Mouse (Mus musculus) right cerebral cortex, postnatal 10 days (tissue): ENCODE results near the gene Foxa3.

ENCODE experiments used
- DNase-seq, 2 experiments: peaks; one replicate each; pipeline ENCODE4 v3.0.0; 2021; ENCODE audit warnings: low spot score in 2 of 2

Gene Foxa3

DNA sequence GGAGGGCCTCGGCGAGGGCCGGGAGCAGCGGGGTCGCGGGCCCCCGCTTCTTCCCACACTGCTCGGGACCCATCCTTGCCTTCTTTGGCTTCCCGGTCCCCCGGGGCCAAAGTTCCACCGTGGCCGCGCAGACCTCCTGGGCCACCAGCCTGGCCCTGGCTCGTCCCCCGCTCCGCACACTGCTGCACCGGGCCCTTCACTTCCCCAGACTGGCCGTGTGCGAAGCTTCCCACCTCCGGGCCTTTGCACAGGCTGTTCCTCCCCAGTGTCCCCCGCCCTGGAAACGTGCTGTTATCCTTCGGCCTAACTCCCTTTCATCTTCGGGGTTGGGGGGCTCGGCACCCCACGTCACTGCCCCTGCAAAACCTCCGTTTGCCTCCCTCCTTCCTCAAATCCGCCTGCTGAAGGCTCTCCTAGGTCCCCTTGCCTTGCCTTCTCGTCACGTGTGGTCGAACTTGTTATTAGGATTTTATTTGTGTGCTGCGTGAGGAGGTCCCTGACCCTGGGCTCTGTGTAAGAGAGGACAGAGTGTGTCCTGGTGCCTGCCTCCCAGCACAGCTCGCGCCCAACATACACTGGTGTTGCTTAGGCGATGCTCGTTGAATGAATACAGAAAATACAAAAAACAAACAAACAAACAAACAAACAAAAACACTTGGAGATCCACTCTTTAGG, 1.4 kb upstream of the Foxa3 start:
- DNase-seq = peak; percentile 53 to 57

DNA sequence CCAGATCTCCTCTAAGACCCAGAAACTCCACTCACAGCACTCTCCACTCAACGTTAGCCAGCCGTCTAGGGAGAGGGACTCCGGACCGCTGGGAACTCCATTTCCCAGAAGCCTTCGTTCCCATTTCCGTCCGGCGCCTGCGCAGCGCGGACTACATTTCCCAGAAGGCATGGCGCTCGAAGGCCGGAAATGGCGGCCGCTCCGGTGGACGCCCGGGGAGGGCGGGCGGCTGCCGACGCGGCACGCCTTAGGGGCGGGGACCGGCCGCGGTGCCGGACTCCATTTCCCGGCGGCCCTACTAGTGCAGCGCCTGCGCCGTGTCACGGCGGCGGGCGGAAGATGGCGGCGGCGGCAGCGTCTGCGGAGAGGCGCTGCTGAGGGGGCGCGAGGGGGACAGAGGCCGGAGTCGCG, 763 bp upstream of the Foxa3 start, which contains the start of gene Sympk:
Gene Sympk, plus strand, starts transcription at position 282 of the 411 bp plus-strand sequence.
- peak; percentile 97 for DNase-seq

DNA sequence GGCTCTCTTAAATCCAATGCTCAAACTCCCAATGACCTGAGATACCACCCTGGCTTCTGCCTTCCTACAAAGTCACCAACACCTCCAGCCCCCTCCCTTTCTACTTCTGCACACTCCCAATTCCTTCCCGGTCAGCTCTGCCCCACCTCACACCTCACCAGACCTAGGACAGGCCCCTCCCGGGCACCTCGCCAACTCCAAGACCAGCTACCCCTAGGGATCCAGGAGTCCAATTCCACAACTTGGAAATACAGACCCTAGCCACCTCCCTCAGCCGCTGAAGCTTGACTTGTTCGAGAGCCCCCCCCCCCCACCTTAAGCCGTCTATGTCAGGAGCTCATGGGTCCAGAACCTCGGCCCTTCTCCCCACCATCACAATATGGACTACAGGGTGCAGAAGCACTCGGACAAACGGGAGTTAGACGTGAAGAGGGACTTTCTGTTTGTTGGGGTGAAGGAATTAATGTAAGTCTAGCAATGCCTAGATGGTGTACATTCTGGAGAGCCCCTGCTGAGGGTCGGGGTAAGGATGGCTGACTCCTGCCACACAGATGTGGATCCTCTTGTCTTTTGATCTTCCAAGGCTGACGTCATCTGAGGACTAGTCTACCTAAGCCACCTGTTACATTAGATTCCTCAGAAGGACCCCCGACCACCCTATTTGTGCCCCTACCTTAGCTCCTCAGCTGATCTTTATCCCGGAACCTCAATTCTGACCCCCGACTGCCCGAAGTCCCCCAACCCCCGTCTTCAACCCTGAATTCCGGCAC, 964 bp downstream of the Foxa3 start:
- DNase-seq = no peak

DNA sequence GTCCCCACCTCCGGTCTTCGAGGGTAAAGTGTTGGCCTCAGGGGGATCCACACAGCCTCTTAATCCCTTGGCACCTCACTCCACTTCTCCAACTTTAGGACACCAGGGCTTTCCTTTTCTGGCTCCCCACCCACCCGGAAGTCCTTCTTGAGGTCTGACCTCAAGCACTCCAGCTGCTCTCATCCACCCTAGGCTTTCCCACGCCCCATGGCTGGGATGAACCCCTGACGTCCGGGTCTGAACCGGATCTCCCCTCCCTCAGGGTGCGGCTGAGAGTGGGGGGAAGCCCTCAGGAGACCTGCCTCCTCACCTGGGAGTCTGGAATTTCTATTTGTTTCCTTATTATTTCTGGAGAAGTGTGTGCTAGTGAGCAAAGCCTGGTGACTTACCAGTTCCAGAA, 2.3 kb downstream of the Foxa3 start:
- no peak for DNase-seq

DNA sequence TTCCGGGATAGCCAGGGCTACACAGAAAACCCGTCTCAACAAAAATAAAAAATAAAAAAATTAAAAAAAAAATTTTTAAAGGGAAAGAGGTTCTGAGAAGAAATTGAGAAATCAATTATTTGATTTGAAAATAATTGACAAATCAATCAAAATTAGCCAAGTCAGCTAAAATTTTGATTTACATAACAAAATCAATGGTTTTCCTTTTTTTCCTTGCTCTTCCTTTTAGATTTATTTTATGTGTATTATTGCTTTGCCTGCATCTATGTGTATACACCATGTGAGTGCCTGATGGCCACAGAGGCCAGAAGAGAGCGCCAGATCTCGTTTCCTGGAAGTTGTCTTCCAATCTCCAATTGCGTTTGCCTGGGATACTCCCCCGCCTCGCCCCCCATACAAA, 5.4 kb downstream of the Foxa3 start:
- no peak for DNase-seq

DNA sequence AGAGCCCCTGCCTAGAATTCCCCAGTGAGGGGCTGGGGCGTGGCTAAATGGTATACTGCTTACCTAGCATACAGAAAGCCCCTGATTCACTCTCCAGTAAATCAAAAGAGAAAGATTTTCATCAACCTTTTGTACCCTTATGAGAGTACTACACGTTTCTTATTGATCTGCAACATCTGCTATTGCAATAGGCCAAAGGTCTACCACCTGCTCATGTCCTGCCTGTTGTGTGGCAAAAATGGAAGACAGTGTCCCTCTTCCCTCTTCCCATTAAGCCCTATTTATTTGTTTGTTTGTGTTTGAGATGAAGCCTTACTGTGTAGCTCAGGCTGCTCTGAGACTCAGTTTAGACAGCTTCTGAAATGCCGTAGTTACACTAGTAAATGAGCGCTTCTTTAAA, 7.3 kb downstream of the Foxa3 start:
- DNase-seq = no peak

DNA sequence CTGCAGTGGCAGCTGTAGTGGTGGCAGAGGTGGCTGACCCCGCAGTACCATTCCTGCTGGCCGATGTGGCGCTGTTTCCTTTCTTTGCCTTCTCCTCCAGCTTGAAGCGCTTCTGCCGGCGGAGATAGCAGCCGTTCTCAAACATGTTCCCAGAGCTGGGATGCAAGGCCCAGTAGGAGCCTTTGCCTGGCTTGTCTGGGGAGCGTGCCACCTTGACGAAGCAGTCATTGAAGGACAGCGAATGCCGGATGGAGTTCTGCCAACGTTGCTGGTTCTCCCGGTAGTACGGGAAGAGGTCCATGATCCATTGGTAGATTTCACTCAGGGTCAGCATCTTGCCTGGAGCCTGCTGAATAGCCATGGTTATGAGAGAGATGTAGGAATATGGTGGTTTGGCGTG, 8.9 kb downstream of the Foxa3 start:
- DNase-seq = no peak

DNA sequence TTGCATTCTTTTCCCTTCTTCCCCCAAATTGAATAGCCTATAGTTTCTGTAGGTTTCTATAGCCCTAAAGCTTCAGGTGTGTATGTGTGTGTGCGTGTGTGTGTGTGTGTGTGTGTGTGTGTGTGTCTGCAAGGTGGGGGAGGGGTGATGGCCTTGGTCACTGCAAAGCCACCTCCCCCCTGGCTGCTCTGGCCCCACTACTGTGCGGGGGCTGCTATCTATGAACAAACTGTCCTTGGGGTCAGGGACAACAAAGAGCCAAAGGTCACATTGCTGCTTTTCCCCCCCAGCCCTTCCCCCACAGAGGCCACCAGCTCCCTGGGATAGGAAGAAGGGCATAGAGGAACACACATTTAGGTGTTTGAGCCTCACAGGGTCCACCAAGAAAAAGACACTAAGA, 10.5 kb downstream of the Foxa3 start:
- DNase-seq = no peak

DNA sequence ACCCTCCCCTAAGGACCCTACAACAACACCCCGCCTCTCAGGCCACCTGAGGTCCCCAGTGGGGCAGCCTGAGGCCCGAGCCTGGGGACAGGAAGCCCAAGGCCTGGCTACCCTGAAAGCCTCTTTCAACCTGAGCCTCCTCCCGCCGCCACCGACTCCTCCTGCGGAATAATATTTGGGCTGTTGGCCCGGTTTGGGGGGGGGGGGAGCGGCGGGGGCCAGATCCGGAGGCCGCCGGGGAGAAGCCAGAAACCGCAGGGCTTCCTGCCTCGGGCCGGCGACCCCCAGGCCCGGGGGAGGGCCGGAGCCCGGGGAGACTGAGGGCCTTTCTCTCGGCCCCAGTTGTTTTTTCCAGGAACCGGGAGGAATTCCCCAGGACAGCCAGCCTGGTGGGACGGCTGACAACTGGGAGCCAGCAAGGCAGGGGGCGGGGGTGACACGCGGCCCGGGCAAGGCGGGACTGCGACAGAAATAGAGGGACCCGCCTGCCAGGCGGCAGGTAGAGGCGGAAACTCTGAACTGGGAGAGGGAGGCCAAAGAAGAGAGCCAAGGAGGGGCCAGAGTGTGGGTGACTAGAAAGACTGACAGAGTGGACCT, 11.2 kb downstream of the Foxa3 start:
- DNase-seq = no peak

DNA sequence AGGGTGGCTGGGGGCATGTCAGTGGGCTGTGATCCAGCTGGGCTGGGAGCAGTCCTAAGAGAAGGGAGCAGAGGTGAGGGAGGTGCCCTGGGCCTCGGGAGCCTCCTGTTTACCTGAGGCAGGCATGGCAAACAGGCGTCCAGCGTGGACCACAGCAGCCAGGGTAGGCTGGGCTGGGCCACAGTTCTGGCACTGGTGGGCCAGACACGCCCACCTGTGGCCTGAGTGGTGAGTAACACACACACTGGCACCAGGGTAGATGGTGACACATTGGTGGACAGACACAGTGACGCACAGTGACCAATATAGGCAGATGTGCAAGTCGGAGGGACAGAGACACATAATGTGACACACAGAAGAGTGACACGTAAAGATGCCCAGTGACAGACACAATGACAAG, 12.8 kb downstream of the Foxa3 start:
- peak; percentile 25 to 34 for DNase-seq

DNA sequence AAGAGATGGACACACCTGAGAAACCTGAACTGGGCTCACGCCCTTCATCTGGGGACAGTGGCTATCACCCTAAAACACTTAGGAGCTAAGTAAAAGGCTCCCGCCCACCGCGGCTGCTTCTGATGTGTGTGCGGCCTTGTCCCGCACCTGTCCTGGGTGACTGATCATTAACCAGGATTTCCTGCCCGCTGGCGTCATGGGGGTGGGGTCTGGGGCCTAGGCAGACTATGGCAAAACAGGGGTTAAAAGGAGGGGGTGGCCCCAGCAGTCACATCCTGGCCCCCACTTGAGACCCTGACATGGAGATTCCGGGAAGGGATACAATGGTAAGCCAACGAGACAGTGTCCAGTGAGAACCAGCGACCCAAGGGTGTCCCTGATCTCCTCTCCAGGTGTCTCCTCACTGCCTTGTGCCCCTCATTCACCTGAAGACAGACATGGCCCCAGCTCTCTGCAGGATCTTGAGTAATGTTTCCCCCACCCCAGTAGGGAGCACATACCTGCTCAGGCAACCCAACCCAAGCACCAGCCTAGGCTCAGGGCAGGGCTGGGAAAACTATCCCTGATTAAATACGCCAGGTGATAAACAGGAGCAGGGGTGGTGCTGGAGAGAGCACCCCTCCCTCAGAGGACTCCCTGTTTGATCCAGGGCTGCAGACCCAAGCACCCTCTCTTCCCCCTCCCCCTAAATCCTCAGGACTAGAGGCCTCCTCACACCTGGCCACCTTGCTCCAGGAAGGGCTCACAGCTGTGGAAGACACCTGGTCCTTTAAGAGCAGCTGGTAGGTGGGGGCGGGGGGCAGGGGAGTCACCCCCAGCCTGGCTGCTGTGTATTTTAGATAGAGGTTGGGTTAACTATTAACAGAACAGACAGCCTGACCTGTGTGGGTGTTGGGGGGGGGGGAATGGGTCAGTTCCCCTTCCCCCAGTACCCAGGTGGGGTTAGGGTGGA, 16.0 kb downstream of the Foxa3 start:
- peak in 1 of 2 experiments; percentile 45 for DNase-seq

DNA sequence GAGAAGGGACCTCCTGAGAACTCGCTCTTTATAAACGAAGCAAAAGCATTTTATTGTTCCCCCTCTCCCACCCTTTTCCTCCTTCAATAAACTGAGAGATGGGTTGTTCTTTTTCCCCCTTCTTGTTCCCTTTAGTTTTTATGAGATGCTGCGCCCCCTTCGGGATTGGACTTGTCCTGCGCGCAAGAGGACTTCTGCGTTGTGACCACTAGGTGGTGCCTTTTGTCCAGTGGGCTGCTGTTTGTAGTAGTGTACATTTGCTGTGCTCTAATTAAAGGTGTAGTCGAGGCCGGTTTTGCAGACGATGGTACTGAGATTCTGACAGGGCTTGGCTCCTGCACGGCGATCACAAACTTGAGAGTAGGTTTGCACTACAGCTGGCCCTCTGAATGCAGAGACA, 16.9 kb downstream of the Foxa3 start:
- DNase-seq = peak; percentile 86 to 87

DNA sequence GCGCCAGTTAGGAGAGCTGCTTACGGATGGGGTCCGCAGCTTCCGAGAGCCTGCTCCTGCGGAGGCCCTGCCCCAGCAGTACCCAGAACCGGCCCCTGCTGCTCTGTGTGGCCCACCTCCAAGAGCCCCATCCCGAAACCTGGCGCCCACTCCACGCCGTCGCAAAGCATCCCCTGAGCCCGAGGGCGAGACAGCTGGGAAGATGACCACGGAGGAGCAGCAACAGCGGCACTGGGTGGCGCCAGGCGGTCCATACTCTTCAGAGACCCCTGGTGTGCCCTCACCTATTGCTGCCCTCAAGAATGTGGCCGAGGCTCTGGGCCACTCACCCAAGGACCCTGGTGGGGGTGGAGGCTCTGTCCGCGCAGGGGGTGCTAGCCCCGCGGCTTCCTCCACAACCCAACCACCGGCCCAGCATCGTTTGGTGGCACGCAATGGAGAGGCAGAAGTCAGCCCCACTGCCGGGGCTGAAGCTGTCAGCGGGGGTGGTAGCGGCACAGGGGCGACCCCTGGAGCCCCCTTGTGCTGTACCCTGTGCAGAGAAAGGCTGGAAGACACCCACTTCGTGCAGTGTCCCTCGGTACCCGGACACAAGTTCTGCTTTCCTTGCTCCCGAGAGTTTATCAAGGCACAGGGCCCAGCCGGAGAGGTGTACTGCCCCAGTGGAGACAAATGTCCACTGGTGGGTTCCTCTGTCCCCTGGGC, 17.8 kb downstream of the Foxa3 start:
- no peak for DNase-seq

DNA sequence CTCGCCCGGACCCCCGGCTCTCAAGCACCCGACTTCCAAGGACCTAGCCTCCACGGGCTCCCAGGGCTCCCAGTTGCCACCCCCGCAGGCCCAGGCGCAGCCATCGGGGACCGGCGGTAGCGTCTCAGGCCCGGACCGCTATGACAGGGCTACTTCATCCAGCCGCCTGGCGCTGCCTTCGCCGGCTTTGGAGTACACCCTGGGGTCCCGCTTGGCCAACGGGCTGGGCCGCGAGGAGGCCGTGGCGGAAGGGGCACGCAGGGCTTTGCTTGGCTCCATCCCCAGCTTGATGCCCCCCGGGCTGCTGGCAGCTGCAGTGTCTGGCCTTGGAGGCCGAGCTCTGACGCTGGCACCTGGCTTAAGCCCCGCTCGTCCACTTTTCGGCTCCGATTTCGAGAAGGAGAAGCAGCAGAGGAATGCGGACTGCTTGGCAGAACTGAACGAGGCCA, 18.7 kb downstream of the Foxa3 start:
- no peak for DNase-seq

DNA sequence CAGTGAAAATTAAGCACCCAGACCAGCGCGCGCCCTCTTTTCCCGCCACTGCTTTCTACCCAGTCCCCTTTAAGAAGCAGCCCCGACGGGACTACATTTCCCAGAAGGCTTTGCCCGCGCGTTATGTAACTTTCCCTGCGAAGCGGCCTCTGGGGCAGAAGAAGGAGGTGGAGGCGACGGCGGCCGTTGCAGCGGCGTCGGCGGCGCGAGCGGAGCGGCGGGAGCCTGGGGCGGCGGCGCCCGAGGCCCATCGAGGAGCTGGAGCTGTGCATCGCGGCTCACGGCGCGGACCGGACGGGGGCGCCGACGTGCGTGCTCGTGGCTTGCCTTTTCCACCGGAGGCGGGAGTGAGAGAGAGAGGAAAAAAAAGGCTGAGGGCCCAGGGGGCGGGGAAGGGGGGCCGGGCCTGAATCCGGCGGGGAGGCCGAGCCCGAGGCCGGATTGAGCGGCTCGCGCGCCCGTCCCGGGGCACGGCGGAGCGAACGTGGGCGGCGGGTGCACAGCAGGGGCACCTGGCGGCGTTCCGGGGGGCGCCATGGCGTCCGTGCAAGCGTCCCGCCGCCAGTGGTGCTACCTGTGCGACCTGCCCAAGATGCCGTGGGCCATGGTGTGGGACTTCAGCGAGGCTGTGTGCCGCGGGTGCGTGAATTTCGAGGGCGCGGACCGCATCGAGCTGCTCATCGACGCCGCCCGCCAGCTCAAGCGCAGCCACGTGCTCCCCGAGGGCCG, 19.3 kb downstream of the Foxa3 start, which contains the start of gene Irf2bp1:
Gene Irf2bp1, plus strand, starts transcription at position 143 of the 729 bp plus-strand sequence.
- DNase-seq = peak; percentile 96

DNA sequence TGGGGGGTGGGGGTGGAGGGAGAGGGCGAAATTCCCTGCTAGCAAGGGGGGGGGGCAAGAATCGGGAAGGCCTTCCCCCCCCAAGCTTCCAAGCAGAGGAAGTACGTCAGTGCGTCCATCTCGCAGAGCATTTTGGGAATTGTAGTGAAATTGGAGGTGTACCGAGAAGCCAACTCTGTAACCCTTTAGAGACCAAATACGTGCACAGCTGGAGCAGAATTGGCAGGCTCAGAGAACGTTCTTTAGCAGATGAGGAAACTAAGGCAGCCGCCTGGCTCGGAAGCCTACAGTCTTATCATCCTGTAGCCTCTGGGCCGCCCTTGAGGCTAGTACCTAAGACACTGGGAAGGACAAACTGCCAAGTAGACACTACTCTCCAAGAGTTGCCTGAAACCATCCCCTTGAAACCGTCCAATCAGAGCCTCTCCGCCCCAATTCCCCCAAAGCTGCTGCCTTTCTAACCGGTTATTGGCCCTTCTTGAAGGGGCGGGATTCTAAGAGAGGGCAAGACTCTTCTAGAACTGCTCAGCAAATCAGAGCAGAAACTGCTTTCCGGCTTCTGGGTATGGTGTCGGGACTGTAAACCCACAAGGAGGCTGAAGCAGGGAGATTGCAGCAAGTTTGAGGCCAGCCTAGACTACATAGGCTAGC, 20.4 kb downstream of the Foxa3 start:
- peak; percentile 82 to 90 for DNase-seq

DNA sequence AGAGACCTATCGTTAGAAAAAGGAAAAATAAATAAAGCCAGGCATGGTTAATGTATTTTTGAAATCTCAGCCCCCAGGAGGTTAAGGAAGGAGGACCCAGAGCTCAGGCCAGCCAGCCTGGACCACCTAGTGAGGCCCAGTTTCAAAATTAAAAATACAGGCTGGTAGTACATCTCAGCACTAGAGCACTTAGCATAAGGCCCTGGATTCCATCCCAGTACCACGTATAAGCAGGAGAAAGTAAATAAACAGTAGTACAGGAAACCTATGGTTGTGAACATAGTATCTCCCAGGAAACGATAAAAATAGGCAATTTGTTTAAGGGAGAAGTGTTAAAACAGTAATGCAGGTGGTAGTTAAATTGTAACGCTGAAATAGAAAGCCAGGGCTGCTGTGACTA, 21.2 kb downstream of the Foxa3 start:
- DNase-seq = no peak

DNA sequence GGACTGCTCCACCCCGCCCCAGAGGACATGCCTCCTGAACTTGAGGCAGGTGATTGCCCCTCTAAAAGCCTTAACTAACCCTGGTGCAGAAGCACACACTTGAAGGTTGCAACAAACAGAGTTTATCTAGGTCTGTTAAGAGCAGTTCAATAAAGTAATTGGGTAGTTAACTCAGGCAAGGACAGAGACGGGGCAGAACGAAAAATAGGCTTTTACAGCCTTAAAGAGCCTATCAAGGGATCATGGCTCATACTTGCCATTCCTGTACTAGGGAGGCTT, 21.6 kb downstream of the Foxa3 start:
- DNase-seq = no peak

DNA sequence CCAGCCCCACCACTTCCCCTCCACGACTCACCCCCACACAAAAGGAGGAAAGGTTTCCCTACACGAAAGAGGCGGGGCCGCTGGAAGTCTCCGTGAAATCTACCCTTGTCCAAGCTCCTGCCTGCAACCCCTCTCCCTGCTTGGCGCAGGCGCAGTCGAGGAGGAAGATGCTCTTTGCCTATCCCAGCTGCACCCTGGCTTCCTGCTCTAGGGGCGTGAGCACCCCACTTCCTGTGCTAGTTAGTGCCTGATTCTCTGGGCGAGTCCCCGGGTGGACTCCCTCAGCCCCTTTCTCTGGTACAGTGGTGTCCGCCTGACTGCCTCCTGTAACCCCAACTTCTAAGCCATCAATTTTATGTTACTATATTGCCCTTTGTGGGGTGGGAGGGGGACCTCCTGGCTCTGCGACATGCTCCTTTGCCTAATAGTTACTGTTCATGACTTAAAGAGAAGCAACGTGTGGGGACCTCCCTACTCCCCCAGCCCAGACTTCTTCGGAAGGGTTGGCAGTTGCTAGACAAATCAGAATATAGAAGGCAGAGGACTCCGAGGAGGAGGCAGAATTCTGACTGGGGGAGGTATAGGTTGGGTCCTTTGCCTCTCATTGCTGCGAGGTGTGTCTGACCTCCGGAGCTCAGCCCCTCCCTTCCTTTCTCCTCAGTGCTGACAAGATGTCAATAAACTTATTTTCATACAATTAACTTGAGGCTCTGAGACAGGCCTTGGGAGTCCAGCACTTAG, 22.1 kb downstream of the Foxa3 start:
- DNase-seq = peak; percentile 63 to 66
